Mouse (Mus musculus) spleen, adult 2 months (tissue): Measurements from ENCODE around the gene Arfip1.

Experiments
- CTCF ChIP-seq: fragments of 200-500 bp; IDR thresholded peaks from 2 replicates; pipeline ENCODE4 v1.5.1; 2011; ENCODE audit warnings: mild to moderate bottlenecking, inconsistent platforms; ENCODE audit not compliant: insufficient read depth, insufficient read length, insufficient replicate concordance; ENCODE audit errors: extremely low read depth
- POLR2A ChIP-seq: fragments of 200-500 bp; IDR thresholded peaks from 2 replicates; pipeline ENCODE4 v1.6.1; 2011; ENCODE audit warnings: low read depth, low read length, inconsistent platforms

DNA sequence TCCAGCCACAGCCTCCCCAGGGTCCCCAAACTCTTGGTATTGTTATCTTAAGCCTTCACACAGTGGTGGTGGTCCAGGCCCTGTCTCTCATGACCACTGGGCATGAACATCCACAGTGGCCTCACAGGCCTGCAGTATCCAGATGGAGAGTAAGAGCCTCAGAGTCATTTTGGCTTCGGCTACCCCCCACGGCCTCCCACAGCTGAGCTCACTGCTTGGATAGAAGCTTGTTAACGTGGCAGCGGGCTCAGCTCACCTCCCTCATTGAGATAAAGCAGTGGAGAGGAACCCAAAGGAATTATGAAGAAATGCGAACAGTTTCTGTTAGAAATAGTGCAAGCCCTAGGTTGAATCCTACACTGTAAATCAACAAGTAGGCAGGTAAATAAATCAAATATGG, 134.6 kb downstream of the Arfip1 start:
- no peak for TF ChIP-seq CTCF
- TF ChIP-seq POLR2A, result no peak
